In genomic region chr9:54169489-54169888, GRCm38 (mm10) we compare ENCODE assay signal across 8 mouse cellular contexts.
DNase-seq lines count a peak whose midpoint lies in the region; ATAC-seq and TF ChIP-seq lines count a peak whose summit lies in the region.

No protein-coding gene starts in this region.

- no peaks in the 10 kb centered on the region for H3K27me3 ChIP-seq in kidney, postnatal 0 days (ENCODE audit: insufficient read depth, low read length)
- H3K27me3 ChIP-seq in E14TG2a.4 (ENCODE audit: insufficient read depth, low read length) = no peaks in the 10 kb centered on the region

- DNase-seq in kidney, postnatal 0 days (ENCODE audit: low spot score) = peak; percentile 60
- no peak for DNase-seq in kidney, postnatal 14 days
- peak; percentile 77 for DNase-seq in brain, adult 2 months (ENCODE audit: low read depth, low spot score)
- DNase-seq in layer of hippocampus, postnatal 10 days (ENCODE audit: low spot score in 2 of 2) = peak; percentile 31 to 46
- no peak for DNase-seq in urinary bladder, adult 2 months (ENCODE audit: low spot score)
- no peak for DNase-seq in kidney, postnatal 25 days

- no peak for ATAC-seq in kidney, postnatal 0 days (replicated peaks; ENCODE audit: low FRiP score, low read depth)
- ATAC-seq in megakaryocyte-erythroid progenitor cell, adult 5-6 weeks (replicated peaks; ENCODE audit: low FRiP score, low TSS enrichment, poor library complexity, severe bottlenecking) = no peak

- H3K9ac ChIP-seq in kidney, postnatal 0 days (ENCODE audit: low read depth, low read length) = no peak overlapping the region

- H3K27ac ChIP-seq in kidney, postnatal 0 days = no peak overlapping the region

- no peaks in the 10 kb centered on the region for H3K36me3 ChIP-seq in kidney, postnatal 0 days (ENCODE audit: insufficient read depth, low read length)
- no peaks in the 10 kb centered on the region for H3K36me3 ChIP-seq in E14TG2a.4 (ENCODE audit: insufficient read depth, low read length)

- TF ChIP-seq CTCF in kidney, postnatal 0 days (IDR thresholded peaks at IDR 0.05; ENCODE audit: low read depth) = peak; percentile 81
- peak; percentile 9 for TF ChIP-seq CTCF in E14TG2a.4 (conservative IDR thresholded peaks at IDR 0.05; ENCODE audit: low read length)

- WGBS in kidney, postnatal 0 days = 39% methylated on average over 5 of the region's 5 CpGs

- no peak overlapping the region for H3K4me3 ChIP-seq in kidney, postnatal 0 days (replicated peaks; ENCODE audit: low read depth, low read length)
- H3K4me3 ChIP-seq in E14TG2a.4 (replicated peaks; ENCODE audit: low read length) = no peak overlapping the region

- H3K4me1 ChIP-seq in kidney, postnatal 0 days (replicated peaks; ENCODE audit: insufficient read depth, low read length) = no peaks in the 10 kb centered on the region
- no peaks in the 10 kb centered on the region for H3K4me1 ChIP-seq in E14TG2a.4 (replicated peaks; ENCODE audit: low read depth, low read length)

- H3K9me3 ChIP-seq in kidney, postnatal 0 days (replicated peaks; ENCODE audit: low read length) = no peaks in the 10 kb centered on the region
- H3K9me3 ChIP-seq in E14TG2a.4 (ENCODE audit: low read length) = no peaks in the 10 kb centered on the region

- no peak overlapping the region for H3K4me2 ChIP-seq in kidney, postnatal 0 days (ENCODE audit: low read length)

Comparison
In these comparisons a context has a peak if more than half of its experiments do, and no peak if none do; other contexts are left out.
1. DNase-seq: peak in kidney, postnatal 0 days (single experiment), brain, adult 2 months (single experiment) and layer of hippocampus, postnatal 10 days (2 of 2); none in kidney, postnatal 14 days (single experiment), urinary bladder, adult 2 months (single experiment) and kidney, postnatal 25 days (0 of 2).